Mouse (Mus musculus) forebrain, embryonic 12.5 days (tissue): ENCODE data around the gene Iqgap1. TPM values are rescaled to one million over a fixed set of nuclear protein-coding genes. Genes with fewer than 3 reads are reported as not detected.
A peak's percentile ranks its signal among the peaks of the same experiment; 100 is the strongest.

Source experiments
- ATAC-seq: fragments of 200-750 bp; cut with Nextera tagmentation; 2 replicates; pipeline ENCODE4 v1.8.0; 2017; ENCODE audit warnings: moderate TSS enrichment; ENCODE audit not compliant: low FRiP score
- H3K27ac ChIP-seq: fragments of 300-500 bp; sonication (generic); 2 replicates; pipeline ENCODE4 v1.5.1; 2016; ENCODE audit warnings: mild to moderate bottlenecking
- H3K27me3 ChIP-seq: fragments of 300-500 bp; sonication (generic); 2 replicates; pipeline ENCODE4 v1.6.1; 2016; ENCODE audit warnings: mild to moderate bottlenecking
- H3K36me3 ChIP-seq: fragments of 300-500 bp; sonication (generic); replicated peaks from 2 replicates; pipeline ENCODE4 v1.6.1; 2016; ENCODE audit warnings: mild to moderate bottlenecking
- H3K4me1 ChIP-seq: fragments of 300-500 bp; sonication (generic); 2 replicates; pipeline ENCODE4 v1.6.1; 2016
- H3K4me2 ChIP-seq: fragments of 300-500 bp; sonication (generic); 2 replicates; pipeline ENCODE4 v1.6.1; 2016; ENCODE audit warnings: mild to moderate bottlenecking, moderate library complexity
- H3K4me3 ChIP-seq: fragments of 300-500 bp; sonication (generic); replicated peaks from 2 replicates; pipeline ENCODE4 v1.5.1; 2016; ENCODE audit warnings: mild to moderate bottlenecking
- H3K9ac ChIP-seq: fragments of 300-500 bp; sonication (generic); 2 replicates; pipeline ENCODE4 v1.6.1; 2016; ENCODE audit warnings: mild to moderate bottlenecking
- H3K9me3 ChIP-seq: fragments of 300-500 bp; sonication (generic); 2 replicates; pipeline ENCODE4 v1.6.1; 2016
- WGBS: fragments of 180-500 bp; shearing (Covaris S2); methylation state at CpG from one replicate; pipeline ENCODE4 v1.1.7; 2016; 5-methylcytosine and 5-hydroxymethylcytosine counted together
- polyA plus RNA-seq: library from polyadenylated mRNA; unstranded; fragments of >200 nt; fragmentation: Nextera tagmentation; extraction: Ambion mirVana; gene quantifications from 2 replicates; pipeline ENCODE4 v1.2.1, GENCODE M21; 2016

Iqgap1 gene
- polyA plus RNA-seq, 1 experiment from 2014 or later: 31.6 TPM

- WGBS: 79% methylated on average over 11 of the region's 11 CpGs
- Histone ChIP-seq H3K9me3 (no peaks in the 10 kb centered on the region), H3K4me3 (no peak overlapping the region), H3K4me2 (no peak overlapping the region), H3K36me3 (no peaks in the 10 kb centered on the region), H3K27ac (no peak overlapping the region), H3K27me3 (no peaks in the 10 kb centered on the region), H3K4me1 (no peaks in the 10 kb centered on the region), H3K9ac (no peak overlapping the region)
- ATAC-seq: no peak
Measured at GRCm38 (mm10) chr7:80823875-80824682, 1.7 kb downstream of the Iqgap1 start.

GRCm38 (mm10) chr7:80823267-80823666 lies 2.5 kb downstream of the Iqgap1 start:
- 86% methylated on average over 4 of the region's 4 CpGs for WGBS
- no peak for ATAC-seq

GRCm38 (mm10) chr7:80820838-80821237 lies 4.9 kb downstream of the Iqgap1 start:
- ATAC-seq: no peak
- WGBS: 91% methylated on average over 4 of the region's 4 CpGs
- no peaks in the 10 kb centered on the region for H3K4me1 ChIP-seq
- H3K9ac ChIP-seq: no peak overlapping the region
- H3K9me3 ChIP-seq: no peaks in the 10 kb centered on the region
- H3K4me3 ChIP-seq: no peak overlapping the region
- H3K27me3 ChIP-seq: no peaks in the 10 kb centered on the region
- H3K4me2 ChIP-seq: no peak overlapping the region
- H3K36me3 ChIP-seq: no peaks in the 10 kb centered on the region
- no peak overlapping the region for H3K27ac ChIP-seq

More at GRCm38 (mm10) chr7:80823267-80823666, 2.5 kb downstream of the Iqgap1 start:
- H3K27ac ChIP-seq: no peak overlapping the region
- H3K4me2 ChIP-seq: no peak overlapping the region
- H3K4me3 ChIP-seq: no peak overlapping the region
- H3K27me3 ChIP-seq: no peaks in the 10 kb centered on the region
- H3K9ac ChIP-seq: no peak overlapping the region
- no peaks in the 10 kb centered on the region for H3K4me1 ChIP-seq
- no peaks in the 10 kb centered on the region for H3K9me3 ChIP-seq
- H3K36me3 ChIP-seq: no peaks in the 10 kb centered on the region

GRCm38 (mm10) chr7:80816641-80817040 lies 9.1 kb downstream of the Iqgap1 start:
- Histone ChIP-seq H3K27me3 (no peaks in the 10 kb centered on the region), H3K27ac (no peak overlapping the region), H3K36me3 (no peaks in the 10 kb centered on the region), H3K4me2 (no peak overlapping the region), H3K4me3 (no peak overlapping the region), H3K4me1 (no peaks in the 10 kb centered on the region), H3K9me3 (no peaks in the 10 kb centered on the region), H3K9ac (no peak overlapping the region)
- 78% methylated on average over 5 of the region's 5 CpGs for WGBS
- ATAC-seq: no peak

GRCm38 (mm10) chr7:80813397-80813796 lies 12.4 kb downstream of the Iqgap1 start:
- no peaks in the 10 kb centered on the region for H3K27me3 ChIP-seq
- H3K4me2 ChIP-seq: no peak overlapping the region
- H3K4me1 ChIP-seq: no peaks in the 10 kb centered on the region
- no peaks in the 10 kb centered on the region for H3K9me3 ChIP-seq
- no peak overlapping the region for H3K9ac ChIP-seq
- 91% methylated on average over 4 of the region's 4 CpGs for WGBS
- H3K27ac ChIP-seq: no peak overlapping the region
- H3K4me3 ChIP-seq: no peak overlapping the region
- no peak for ATAC-seq
- no peaks in the 10 kb centered on the region for H3K36me3 ChIP-seq

- Histone ChIP-seq H3K27ac (no peak overlapping the region), H3K9me3 (no peaks in the 10 kb centered on the region), H3K27me3 (peaks cover 9% of the 10 kb centered on the region; the same call in 1 of the 2 replicates), H3K9ac (no peak overlapping the region), H3K4me3 (no peak overlapping the region), H3K4me1 (peaks cover 13% of the 10 kb centered on the region; the same call in 1 of the 2 replicates), H3K4me2 (no peak overlapping the region), H3K36me3 (no peaks in the 10 kb centered on the region)
- 81% methylated on average over 4 of the region's 4 CpGs for WGBS
- no peak for ATAC-seq
Measured at GRCm38 (mm10) chr7:80806331-80806730, 19.4 kb downstream of the Iqgap1 start.

GRCm38 (mm10) chr7:80803173-80803872 lies 22.5 kb downstream of the Iqgap1 start:
- WGBS: under 1% methylated on average over 47 of the region's 47 CpGs
- peak; percentile 98 for ATAC-seq
- H3K36me3 ChIP-seq: 0 out of 2 replicates have a peak, but pooled peaks cover 14% of the 10 kb centered on the region
- peaks cover 9% of the 10 kb centered on the region; the same call in 1 of the 2 replicates for H3K27me3 ChIP-seq
- peak overlapping the region; percentile 70 for H3K4me3 ChIP-seq
- H3K4me2 ChIP-seq: peak overlapping the region; percentile 88
- H3K9me3 ChIP-seq: no peaks in the 10 kb centered on the region
- peak overlapping the region; percentile 78 for H3K27ac ChIP-seq
- H3K4me1 ChIP-seq: peaks cover 13% of the 10 kb centered on the region; the same call in 1 of the 2 replicates
- peak overlapping the region; percentile 73 for H3K9ac ChIP-seq

DNA sequence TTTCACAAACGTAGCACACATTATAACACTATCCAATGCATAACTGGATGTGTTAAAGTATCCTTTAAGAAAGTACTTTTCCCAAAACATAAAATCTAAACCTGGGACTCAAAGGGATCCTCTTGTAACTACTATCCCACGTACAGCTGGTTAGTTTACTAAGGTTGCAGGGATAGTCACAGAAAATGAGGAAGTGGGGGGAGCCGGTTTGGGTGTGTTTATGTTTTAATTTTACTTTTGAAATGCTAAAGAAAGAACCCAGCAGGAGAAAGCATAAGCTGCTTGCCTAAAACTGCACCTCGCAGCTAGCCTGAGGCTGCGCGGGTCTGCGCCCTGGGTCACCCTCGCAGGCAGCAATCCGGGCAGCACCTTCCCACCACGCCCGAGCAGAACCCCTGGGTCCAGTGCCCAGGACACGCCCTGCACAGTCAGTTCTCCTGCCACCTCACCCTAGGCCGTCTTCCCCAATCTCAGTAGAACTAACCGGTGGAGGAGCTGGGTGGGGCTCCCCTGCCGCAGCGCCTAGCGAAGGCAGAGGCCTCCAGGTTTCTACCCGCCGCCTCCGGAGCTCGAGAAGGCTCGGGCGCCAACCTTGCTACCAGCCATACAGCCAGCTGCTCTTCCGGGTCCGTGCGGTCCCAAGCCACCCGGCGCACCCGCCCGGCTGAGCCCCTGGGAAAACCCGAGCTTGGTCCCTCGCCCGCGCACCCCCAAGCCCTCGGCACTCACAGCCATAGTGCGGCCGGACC lies 23.2 kb downstream of the Iqgap1 start:
- H3K9me3 ChIP-seq: no peaks in the 10 kb centered on the region
- peak overlapping the region; percentile 25 for H3K27ac ChIP-seq
- peaks cover 9% of the 10 kb centered on the region; the same call in 1 of the 2 replicates for H3K27me3 ChIP-seq
- peaks cover 13% of the 10 kb centered on the region; the same call in 1 of the 2 replicates for H3K4me1 ChIP-seq
- 2% methylated on average over 37 of the region's 37 CpGs for WGBS
- H3K36me3 ChIP-seq: peaks cover 20% of the 10 kb centered on the region
- ATAC-seq: no peak; the same call in 1 of the 2 replicates
- peak overlapping the region; percentile 88 for H3K4me2 ChIP-seq
- H3K9ac ChIP-seq: peak overlapping the region; percentile 73
- H3K4me3 ChIP-seq: peak overlapping the region; percentile 70

DNA sequence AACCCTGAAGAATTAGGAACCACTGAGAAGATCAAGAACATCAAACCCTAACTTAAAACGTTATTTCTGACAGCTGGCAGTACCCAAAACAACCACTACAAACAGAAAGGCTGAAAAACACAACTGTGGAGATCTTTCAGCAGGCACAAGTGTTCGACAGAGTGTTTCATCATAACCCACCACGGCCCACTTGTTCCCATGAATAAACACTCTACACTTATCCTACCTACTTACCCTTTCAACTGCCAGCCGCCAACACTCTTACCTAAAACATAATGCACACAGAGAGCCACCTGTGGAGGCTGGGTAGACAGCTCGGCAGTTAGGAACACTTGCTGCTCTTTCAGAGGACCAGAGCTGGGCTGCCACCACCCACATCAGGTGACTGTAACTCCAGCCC lies 26.5 kb downstream of the Iqgap1 start:
- H3K36me3 ChIP-seq: peaks cover 40% of the 10 kb centered on the region
- no peak overlapping the region for H3K4me3 ChIP-seq
- no peaks in the 10 kb centered on the region for H3K27me3 ChIP-seq
- peaks cover 3% of the 10 kb centered on the region; the same call in 1 of the 2 replicates for H3K9me3 ChIP-seq
- no peak overlapping the region for H3K27ac ChIP-seq
- ATAC-seq: no peak
- H3K4me1 ChIP-seq: peaks cover 13% of the 10 kb centered on the region; the same call in 1 of the 2 replicates
- H3K9ac ChIP-seq: no peak overlapping the region
- no peak overlapping the region for H3K4me2 ChIP-seq
- 89% methylated on average over 5 of the region's 5 CpGs for WGBS

- no peak for ATAC-seq
- peaks cover 46% of the 10 kb centered on the region for H3K36me3 ChIP-seq
- WGBS: 91% methylated on average over 15 of the region's 15 CpGs
Measured at GRCm38 (mm10) chr7:80796805-80797567, 28.8 kb downstream of the Iqgap1 start.

GRCm38 (mm10) chr7:80796258-80796657 lies 29.5 kb downstream of the Iqgap1 start:
- no peak for ATAC-seq
- Histone ChIP-seq H3K4me1 (no peaks in the 10 kb centered on the region), H3K27me3 (no peaks in the 10 kb centered on the region), H3K27ac (no peak overlapping the region), H3K9me3 (peaks cover 7% of the 10 kb centered on the region), H3K4me2 (no peak overlapping the region), H3K36me3 (peaks cover 46% of the 10 kb centered on the region), H3K9ac (no peak overlapping the region), H3K4me3 (no peak overlapping the region)
- 98% methylated on average over 6 of the region's 6 CpGs for WGBS

More at GRCm38 (mm10) chr7:80796805-80797567, 28.8 kb downstream of the Iqgap1 start:
- Histone ChIP-seq H3K27me3 (no peaks in the 10 kb centered on the region), H3K9me3 (peaks cover 7% of the 10 kb centered on the region), H3K4me1 (peaks cover 5% of the 10 kb centered on the region; the same call in 1 of the 2 replicates), H3K4me3 (no peak overlapping the region), H3K27ac (no peak overlapping the region), H3K4me2 (no peak overlapping the region), H3K9ac (no peak overlapping the region)
